Mouse (Mus musculus): ENCODE measurements around the gene Ehd2. TPM values are rescaled to one million over a fixed set of nuclear protein-coding genes. Genes with fewer than 3 reads are reported as not detected.

Gene Ehd2
- total RNA-seq, 2 experiments from 2014 or later = 8.6 to 14.0 TPM

DNA sequence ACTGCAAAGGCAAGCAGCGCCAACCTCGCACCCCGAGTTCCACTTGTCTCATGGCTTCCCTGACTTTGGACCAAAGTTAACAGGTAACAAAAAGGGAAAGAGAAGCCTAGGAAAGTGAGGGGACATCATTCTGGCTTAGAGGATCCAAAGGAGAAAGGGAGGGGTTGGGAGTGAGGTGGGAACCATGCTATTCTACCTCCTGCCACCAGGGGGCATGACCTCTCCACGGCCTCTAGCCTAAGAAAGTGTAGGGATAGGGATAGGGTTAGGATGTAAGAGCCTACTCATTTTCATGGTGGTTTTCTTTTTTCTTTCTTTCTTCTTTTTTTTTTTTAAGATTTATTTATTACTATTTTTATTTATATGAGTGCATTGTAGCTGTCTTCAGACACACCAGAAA, 8.5 kb upstream of the Ehd2 start:
- DNase-seq (ENCODE audit: low spot score in 2 of 2) = peak; percentile 51 to 63

- DNase-seq (ENCODE audit: low spot score in 2 of 2) = no peak
These were observed 8.1 kb upstream of the Ehd2 start for GRCm38 (mm10) chr7:15975451-15975850.

DNA sequence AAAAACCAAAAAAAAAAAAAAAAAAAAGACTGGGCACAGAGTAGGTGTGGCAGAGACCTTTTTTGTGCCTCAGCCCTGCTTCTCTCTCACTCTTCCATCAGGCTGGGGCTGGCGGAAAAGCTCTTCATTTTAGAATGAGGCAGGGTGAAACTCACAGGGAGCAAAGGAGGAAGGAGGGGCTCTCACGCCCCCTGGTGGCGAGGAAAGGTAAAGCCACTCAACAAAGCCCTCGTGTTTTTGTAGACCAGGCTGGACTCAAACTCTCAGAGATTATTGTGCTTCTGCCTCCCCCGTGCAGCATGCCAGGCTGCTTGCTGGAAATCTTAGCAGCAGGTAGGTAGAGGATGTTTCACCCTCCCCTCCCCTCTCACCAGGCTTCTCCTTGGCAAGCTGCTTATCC, 7.3 kb upstream of the Ehd2 start:
- DNase-seq (ENCODE audit: low spot score in 2 of 2) = peak; percentile 69 to 76

DNA sequence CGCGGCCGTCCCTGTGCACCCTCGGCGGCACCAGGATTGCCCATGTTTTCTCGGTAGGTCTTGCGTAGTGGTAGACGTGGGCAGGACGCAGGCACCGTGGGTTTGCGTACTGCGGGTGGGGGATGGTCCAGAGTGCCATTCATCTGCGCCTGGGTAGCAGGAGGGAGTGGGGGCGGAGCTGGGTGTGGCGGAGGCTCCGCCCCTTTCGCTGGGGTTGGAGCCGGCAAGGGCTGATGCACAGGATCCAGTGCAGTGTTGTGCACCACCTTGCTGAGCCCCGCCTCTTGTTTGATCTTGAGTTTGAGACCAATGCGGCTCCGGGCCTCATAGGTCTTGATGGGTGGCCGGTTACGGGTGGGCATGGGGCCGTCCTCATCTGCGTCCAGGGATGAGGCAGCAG, 4.9 kb upstream of the Ehd2 start:
- no peak for DNase-seq (ENCODE audit: low spot score in 2 of 2)

GRCm38 (mm10) chr7:15969674-15970073, 2.3 kb upstream of the Ehd2 start:
- DNase-seq (ENCODE audit: low spot score in 2 of 2) = no peak

- DNase-seq (ENCODE audit: low spot score in 2 of 2) = no peak
These were observed 955 bp upstream of the Ehd2 start for GRCm38 (mm10) chr7:15968322-15968721.

DNA sequence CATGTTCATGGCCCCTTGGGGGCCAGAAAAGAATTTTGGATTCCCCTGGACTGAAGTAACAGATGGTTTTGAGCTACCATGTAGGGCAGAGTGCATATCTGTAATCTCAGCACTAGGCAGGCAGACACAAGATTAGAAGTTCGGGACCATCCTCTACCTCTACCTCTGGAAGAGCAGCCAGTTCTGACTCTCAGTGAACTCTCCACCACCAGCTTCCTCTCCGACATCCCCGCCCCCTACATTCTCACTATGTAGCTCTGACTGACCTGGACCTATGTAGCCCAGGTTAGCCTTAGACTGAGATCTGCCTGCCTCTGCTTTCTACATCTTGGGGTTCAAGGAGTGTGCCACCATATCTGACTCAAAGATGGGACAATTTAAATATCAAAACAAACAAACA, 878 bp downstream of the Ehd2 start:
- DNase-seq (ENCODE audit: low spot score in 2 of 2) = no peak

GRCm38 (mm10) chr7:15963798-15964652, 3.3 kb downstream of the Ehd2 start:
- no peak for DNase-seq (ENCODE audit: low spot score in 2 of 2)

DNA sequence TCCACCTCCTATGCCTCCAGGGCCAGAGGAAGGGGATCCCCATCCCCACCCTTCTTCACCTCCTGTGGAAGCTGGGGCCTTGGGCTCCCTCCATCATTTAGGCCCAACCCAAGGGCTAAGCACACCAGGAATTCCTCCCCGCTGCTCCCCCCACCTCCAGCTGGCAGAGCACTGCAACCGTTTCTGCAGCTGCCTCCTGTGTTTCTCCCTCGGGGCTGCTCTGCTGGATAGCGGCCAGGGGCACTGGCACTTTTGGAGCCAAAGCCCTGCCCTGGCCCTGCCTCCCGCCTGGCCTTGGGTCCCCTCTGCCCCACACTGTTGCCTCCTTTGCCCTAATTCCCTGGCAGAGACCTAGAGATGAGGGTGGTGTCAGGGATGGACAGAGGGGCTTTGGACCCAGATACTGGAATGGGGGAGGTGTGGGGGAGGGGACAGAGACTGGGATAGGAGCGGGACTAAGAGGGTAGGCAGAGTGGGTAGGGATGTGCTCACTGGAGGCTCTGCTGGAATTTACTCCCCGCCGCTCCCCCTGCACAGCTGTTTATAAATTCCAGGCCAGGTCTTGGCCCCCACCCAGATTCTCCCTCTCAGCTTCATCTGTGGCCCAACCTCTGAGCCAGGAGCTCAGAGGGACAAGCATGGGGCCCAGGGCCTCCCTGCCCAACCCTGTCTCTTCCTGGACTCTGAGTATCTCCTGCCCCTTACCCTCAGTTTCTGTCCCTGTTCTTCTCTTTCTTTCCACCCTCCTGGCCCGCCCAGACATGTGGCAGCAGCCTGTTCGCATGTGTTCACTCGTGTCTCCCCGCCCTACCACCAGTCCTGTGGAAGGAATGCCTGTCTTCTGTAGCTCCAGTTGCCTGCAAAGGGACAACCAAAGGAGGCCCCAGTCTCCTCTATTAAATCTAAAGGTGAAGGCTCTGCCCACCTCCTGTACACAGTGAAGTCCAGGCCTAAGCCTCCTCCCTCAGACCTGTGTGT, 4.8 kb downstream of the Ehd2 start:
- peak; percentile 70 to 78 for DNase-seq (ENCODE audit: low spot score in 2 of 2)

- no peak for DNase-seq (ENCODE audit: low spot score in 2 of 2)
These were observed 5.6 kb downstream of the Ehd2 start for GRCm38 (mm10) chr7:15961798-15962197.

GRCm38 (mm10) chr7:15961239-15961638, 6.1 kb downstream of the Ehd2 start:
- no peak for DNase-seq (ENCODE audit: low spot score in 2 of 2)

DNA sequence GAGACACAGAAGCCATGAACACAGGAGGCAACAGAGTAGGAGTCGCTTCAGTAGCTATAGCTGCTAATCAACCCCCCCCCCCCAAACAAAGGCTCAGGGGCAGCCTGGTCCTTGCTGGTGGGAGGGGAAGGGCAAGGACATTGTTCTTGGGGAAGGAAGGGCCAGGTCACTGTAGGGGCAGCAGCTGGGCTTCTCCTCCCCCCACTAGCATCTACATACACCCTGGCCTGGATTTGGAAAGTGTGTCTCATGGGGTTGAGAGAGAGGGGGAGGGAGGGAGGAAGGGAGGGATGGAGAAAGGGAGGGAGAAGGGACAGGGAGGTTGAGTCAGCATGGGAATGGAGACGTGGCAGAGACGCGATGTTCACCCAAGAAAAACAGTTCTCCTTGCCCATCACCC, 6.7 kb downstream of the Ehd2 start:
- DNase-seq (ENCODE audit: low spot score in 2 of 2) = no peak

DNA sequence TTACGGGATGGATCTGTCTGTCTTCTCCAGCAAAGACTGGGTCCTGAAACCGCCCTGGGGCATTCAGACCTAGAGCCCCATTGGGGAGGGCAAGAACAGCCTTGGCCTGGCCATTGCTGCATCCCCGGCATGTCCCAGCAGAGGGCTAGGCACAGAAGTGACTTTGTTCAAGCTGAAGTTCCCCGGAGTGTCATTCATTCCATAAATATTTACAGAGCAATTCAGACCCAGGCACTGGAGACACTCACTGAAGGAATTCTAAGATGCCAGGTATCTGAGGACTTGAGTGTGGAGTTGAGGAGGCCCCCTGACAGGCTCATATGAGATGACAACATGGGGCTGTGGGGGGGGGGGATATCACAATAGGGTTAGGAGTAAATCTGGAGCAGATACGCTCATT, 11.2 kb downstream of the Ehd2 start:
- DNase-seq (ENCODE audit: low spot score in 2 of 2) = no peak

- DNase-seq (ENCODE audit: low spot score in 2 of 2) = no peak
These were observed 11.9 kb downstream of the Ehd2 start for GRCm38 (mm10) chr7:15955509-15955908.

DNA sequence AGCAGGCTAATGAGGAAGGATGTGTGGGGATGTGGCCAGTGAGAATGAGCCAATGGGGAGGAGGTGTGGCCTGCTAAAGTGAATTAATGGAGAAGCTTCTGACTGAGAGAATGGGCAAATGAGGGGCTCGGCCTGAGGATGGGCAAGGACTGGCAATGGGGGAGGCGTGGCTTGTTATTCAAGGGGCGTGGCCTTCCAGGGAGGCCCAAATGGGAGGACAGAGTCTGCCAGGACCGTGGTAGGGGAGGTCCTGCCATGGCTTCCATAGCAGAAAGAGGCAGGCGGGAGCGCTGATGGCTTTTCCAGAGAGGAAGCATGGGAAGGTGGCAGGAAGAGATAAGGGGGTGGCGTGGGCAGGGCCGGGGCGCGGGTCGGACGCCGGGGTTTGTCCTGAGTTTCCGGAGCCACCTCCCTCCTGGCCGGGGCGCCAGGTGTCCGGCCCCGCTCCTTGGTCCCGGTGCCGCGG, 12.4 kb downstream of the Ehd2 start:
- no peak for DNase-seq (ENCODE audit: low spot score in 2 of 2)

GRCm38 (mm10) chr7:15954436-15954835, 12.9 kb downstream of the Ehd2 start:
- no peak for DNase-seq (ENCODE audit: low spot score in 2 of 2)

GRCm38 (mm10) chr7:15953307-15954074, 13.9 kb downstream of the Ehd2 start:
- DNase-seq (ENCODE audit: low spot score in 2 of 2) = no peak

DNA sequence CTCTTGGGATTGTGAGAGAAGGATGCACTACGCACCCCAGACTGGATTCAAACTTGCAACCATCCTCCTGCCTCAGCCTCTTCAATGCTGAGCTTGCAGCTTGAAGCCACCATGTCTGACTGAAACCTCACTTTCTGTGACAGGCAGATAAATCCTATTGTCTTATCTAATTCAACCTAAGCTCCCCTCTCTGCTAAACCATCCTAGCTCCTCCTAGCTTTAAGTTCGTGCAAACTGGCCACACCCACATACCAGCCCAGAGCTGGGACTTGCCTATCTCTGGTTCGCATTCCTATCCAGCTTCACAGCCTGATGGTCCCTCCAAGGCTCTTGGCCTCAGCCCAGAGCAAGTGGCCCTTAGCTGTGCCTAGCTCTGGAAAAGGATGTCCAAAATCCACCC, 15.0 kb downstream of the Ehd2 start:
- no peak for DNase-seq (ENCODE audit: low spot score in 2 of 2)

- no peak for DNase-seq (ENCODE audit: low spot score in 2 of 2)
These were observed 17.4 kb downstream of the Ehd2 start for GRCm38 (mm10) chr7:15950008-15950407.

DNA sequence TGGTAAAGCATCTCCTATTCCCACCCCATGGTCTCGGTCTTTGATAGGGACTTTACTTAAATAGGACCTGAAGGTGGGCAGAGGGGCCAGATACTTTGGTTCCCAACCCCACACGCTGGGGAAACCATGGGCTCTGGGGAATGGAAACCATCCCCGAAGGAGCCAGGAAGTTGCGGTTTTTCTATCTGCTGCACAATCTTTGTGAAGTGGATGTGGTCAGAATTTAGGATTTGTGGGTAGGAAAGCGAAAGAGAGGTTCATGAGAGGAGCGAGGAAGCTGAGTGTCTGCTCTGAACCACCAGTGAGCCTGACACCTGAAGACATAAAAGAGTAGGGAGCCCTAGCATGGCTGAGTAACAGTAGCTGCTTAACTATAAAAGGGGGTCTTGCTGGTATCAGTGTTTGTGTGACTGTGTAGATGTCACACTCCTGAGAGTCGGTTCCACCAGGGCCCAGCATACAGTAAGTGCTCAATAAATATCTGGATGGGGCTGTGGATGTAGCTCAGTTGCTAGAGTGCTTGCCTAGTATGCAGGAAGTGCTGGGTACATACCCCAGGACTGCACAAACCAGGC, 18.1 kb downstream of the Ehd2 start:
- no peak for DNase-seq (ENCODE audit: low spot score in 2 of 2)
